Mouse (Mus musculus) megakaryocyte, embryonic 14.5 days (primary cell): ENCODE results near the gene Emc3.

ENCODE experiments used
- FLI1 ChIP-seq: IDR thresholded peaks from 2 replicates; pipeline ENCODE4 v1.6.1; 2012; ENCODE audit warnings: low read length, inconsistent platforms, mixed read lengths
- GATA1 ChIP-seq: IDR thresholded peaks from 3 replicates; pipeline ENCODE4 v1.6.1; 2012; ENCODE audit warnings: mixed read lengths, low read length, inconsistent platforms, borderline replicate concordance

- TF ChIP-seq GATA1 (no peak), FLI1 (no peak)
Measured at GRCm38 (mm10) chr6:113478906-113479305, 52.5 kb downstream of the Emc3 start.
